Mouse (Mus musculus): ENCODE measurements around the gene Smco3. TPM values are rescaled to one million over a fixed set of nuclear protein-coding genes. Genes with fewer than 3 reads are reported as not detected.
"Not testable (repeated sequence)": the region's sequence is repeated elsewhere in the genome, so short reads cannot be mapped to it uniquely, and the experiment has no call there.

Gene Smco3
- polyA plus RNA-seq, 1 experiment, result not detected

DNA sequence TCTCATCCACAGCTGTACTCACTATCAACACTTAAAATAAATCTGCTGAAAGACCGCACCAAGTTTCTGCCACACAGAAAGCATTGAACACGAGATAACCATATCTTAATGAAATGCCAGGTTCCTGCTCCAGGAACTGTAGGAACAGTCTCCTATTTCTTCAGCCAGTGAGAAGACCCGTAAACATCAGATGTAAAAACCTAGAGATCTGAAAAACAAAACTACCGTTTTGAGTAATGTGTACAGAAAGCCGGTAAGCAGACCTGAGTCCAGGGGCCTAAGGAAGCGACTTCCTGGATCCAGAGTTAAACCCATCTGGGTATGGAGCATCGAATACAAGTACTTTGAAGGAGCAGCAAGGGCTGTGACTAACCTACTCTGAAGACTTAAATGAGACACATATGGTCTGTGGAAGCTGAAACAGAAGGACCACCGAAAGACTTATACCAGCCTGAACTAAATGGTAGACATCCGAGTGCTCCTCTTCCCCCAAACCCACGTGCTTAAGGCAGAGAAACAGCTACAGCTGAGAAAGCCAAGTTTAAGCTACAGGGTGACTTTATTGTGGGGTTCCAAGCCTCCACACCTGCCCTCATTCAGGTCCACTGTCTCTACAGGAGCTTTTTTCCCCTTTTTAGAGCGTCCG is 32.0 kb downstream of the Smco3 start:
- TF ChIP-seq POLR2A (IDR thresholded peaks at IDR 0.05; ENCODE audit: low read depth, low read length) (no peak), CTCF (IDR thresholded peaks at IDR 0.05; ENCODE audit: extremely low read depth, insufficient read length, insufficient replicate concordance, low read depth, low read length) (no peak)
- 4% methylated on average over 12 of the region's 12 CpGs for WGBS

DNA sequence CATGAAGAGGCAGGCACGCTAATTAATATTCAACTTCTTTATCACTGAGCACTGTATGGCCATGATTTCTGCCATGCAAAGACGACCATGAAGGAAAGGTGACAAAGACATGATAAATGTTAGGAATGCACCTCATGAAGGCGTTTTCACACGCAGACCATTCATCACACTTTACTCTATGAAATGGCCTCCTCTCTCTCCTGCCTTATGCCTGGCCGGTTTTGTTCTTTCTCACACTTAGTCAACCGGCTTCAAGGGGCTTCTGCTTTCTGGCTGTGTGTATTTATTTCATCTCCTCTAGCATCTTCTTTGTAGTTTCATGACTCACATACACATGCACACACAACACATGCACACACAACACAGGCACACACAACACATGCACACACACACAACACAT is 34.0 kb downstream of the Smco3 start:
- TF ChIP-seq CTCF (IDR thresholded peaks at IDR 0.05; ENCODE audit: extremely low read depth, insufficient read length, insufficient replicate concordance, low read depth, low read length) (no peak), POLR2A (IDR thresholded peaks at IDR 0.05; ENCODE audit: low read depth, low read length) (no peak)
- H3K36me3 ChIP-seq (ENCODE audit: control insufficient read depth, insufficient read depth, low read length), result no peaks in the 10 kb centered on the region
- no peak overlapping the region for H3K27ac ChIP-seq (ENCODE audit: insufficient read depth, low read depth, low read length)
- H3K4me1 ChIP-seq (ENCODE audit: control insufficient read depth, insufficient read depth, insufficient read length, low read length), result peaks cover 4% of the 10 kb centered on the region; the same call in 1 of the 2 replicates
- no peak overlapping the region for H3K4me3 ChIP-seq (ENCODE audit: low read depth, low read length)
- 81% methylated on average over 6 of the region's 6 CpGs for WGBS
- no peaks in the 10 kb centered on the region for H3K27me3 ChIP-seq (ENCODE audit: control insufficient read depth, insufficient read depth, low read length)

More for the DNA sequence above, 32.0 kb downstream of the Smco3 start:
- H3K4me1 ChIP-seq (ENCODE audit: control insufficient read depth, insufficient read depth, insufficient read length, low read length), result peaks cover 6% of the 10 kb centered on the region; the same call in 1 of the 2 replicates
- no peaks in the 10 kb centered on the region for H3K27me3 ChIP-seq (ENCODE audit: control insufficient read depth, insufficient read depth, low read length)
- no peaks in the 10 kb centered on the region for H3K36me3 ChIP-seq (ENCODE audit: control insufficient read depth, insufficient read depth, low read length)
- peak overlapping the region; percentile 67 for H3K4me3 ChIP-seq (ENCODE audit: low read depth, low read length)
- H3K27ac ChIP-seq (ENCODE audit: insufficient read depth, low read depth, low read length), result peak overlapping the region; percentile 99

DNA sequence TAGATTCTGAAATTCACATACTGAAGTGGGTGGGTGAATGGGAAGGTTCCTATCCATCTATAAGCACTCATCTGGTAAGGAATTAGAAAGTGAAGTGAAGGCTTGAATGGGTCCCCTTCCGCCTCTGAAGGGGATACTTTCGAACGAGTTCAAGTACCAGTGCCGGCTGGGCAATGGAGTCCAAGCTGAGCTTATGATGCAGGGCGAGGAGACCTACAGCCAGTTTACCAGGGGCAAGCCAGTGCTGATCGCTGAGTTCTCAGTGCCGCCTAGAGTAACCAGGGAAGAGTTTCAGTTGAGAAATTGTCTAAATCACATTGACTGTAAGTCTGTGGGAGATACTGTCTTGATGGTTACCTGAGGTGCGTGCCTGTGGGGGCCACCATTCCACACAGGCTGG is 34.5 kb downstream of the Smco3 start:
- Histone ChIP-seq H3K4me3 (ENCODE audit: low read depth, low read length) (no peak overlapping the region), H3K4me1 (ENCODE audit: control insufficient read depth, insufficient read depth, insufficient read length, low read length) (peaks cover 4% of the 10 kb centered on the region; the same call in 1 of the 2 replicates), H3K27ac (ENCODE audit: insufficient read depth, low read depth, low read length) (no peak overlapping the region), H3K27me3 (ENCODE audit: control insufficient read depth, insufficient read depth, low read length) (no peaks in the 10 kb centered on the region), H3K36me3 (ENCODE audit: control insufficient read depth, insufficient read depth, low read length) (no peaks in the 10 kb centered on the region)
- TF ChIP-seq POLR2A (IDR thresholded peaks at IDR 0.05; ENCODE audit: low read depth, low read length), result no peak
- no peak for TF ChIP-seq CTCF (IDR thresholded peaks at IDR 0.05; ENCODE audit: extremely low read depth, insufficient read length, insufficient replicate concordance, low read depth, low read length)
- WGBS, result 94% methylated on average over 8 of the region's 8 CpGs

DNA sequence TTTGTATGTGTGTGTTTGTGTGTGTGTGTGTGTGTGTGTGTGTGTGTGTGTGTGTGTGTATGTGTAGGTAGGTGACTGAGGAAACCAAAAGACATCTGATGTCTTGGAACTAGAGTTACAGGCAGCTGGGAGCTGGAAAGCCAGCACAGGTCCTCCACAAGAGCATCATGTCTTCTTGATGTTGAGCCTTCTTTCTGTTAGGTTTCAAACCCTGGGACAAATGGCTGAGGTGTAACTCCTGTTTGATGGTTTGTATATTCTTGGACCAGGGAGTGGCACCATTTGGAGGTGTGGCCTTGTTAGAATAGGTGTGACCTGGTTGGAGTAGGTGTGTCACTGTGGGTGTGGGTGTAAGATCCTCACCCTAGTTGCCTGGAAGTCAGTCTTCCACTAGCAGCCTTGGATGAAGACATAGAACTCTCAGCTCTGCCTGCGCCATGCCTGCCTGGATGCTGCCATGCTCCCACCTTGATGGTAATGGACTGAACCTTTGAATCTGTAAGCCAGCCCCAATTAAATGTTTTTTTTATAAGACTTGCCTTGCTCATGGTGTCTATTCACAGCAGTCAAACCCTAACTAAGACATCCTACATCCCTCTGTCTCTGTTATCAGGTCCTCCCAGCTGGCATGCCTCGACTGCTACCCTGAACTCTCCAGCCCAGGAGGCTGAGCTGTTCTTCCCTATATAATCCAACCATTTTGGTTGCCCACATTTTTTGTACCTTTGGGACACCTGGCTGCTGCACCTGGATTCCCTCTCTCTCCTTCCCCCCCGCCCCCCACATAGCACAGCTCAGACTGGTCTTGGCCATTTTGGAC is 37.2 kb downstream of the Smco3 start:
- H3K27me3 ChIP-seq (ENCODE audit: control insufficient read depth, insufficient read depth, low read length); H3K36me3 ChIP-seq (ENCODE audit: control insufficient read depth, insufficient read depth, low read length); H3K4me3 ChIP-seq (ENCODE audit: low read depth, low read length); H3K4me1 ChIP-seq (ENCODE audit: control insufficient read depth, insufficient read depth, insufficient read length, low read length); H3K27ac ChIP-seq (ENCODE audit: insufficient read depth, low read depth, low read length): not testable (repeated sequence)
- 83% methylated on average over 3 of the region's 3 CpGs for WGBS

DNA sequence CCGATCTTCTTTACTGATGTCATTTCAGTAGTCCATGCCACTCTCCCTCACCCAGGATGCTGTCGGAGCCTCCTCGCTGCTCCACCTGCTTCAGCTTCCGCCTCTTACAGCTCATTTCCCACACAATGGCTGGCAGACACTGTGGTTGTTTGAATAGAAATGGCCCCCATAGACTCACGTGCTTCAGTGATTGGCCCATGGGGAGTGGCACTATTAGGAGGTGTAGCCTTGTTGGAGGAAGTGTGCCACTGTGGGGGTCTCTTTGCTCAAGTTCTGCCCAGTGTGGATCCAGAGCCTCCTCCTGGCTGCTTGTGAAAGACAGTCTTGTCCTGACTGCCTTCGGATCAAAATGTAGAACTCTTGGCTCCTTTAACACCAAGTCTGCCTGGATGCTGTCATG is 39.4 kb downstream of the Smco3 start:
- Histone ChIP-seq H3K4me3 (ENCODE audit: low read depth, low read length) (no peak overlapping the region), H3K27me3 (ENCODE audit: control insufficient read depth, insufficient read depth, low read length) (no peaks in the 10 kb centered on the region), H3K36me3 (ENCODE audit: control insufficient read depth, insufficient read depth, low read length) (no peaks in the 10 kb centered on the region), H3K4me1 (ENCODE audit: control insufficient read depth, insufficient read depth, insufficient read length, low read length) (peaks cover 3% of the 10 kb centered on the region; the same call in 1 of the 2 replicates), H3K27ac (ENCODE audit: insufficient read depth, low read depth, low read length) (no peak overlapping the region)
- TF ChIP-seq CTCF (IDR thresholded peaks at IDR 0.05; ENCODE audit: extremely low read depth, insufficient read length, insufficient replicate concordance, low read depth, low read length) (no peak), POLR2A (IDR thresholded peaks at IDR 0.05; ENCODE audit: low read depth, low read length) (no peak)
- WGBS, result 69% methylated on average over 6 of the region's 6 CpGs

DNA sequence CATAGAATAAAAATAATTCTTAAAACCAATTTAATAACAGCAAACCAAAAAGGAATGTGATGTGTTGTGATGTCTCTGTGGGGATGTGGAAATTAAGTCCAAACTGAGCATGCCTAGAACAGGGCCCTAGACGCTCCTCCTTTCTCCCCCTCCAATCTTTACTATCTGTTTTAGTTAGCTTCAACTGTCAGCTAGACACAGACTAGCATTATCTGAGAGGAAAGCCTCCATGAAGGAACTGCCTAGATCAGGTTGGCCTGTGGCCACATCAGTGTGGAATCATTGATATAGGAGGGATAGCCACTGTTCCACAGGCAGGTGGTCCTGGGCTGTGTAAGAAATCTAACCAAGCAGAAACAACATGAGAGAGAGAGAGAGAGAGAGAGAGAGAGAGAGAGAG is 40.1 kb downstream of the Smco3 start:
- H3K4me3 ChIP-seq (ENCODE audit: low read depth, low read length), result no peak overlapping the region
- no peak overlapping the region for H3K27ac ChIP-seq (ENCODE audit: insufficient read depth, low read depth, low read length)
- WGBS, result 81% methylated on average over 1 of the region's 1 CpGs
- peaks cover 3% of the 10 kb centered on the region; the same call in 1 of the 2 replicates for H3K4me1 ChIP-seq (ENCODE audit: control insufficient read depth, insufficient read depth, insufficient read length, low read length)
- TF ChIP-seq POLR2A (IDR thresholded peaks at IDR 0.05; ENCODE audit: low read depth, low read length) (no peak), CTCF (IDR thresholded peaks at IDR 0.05; ENCODE audit: extremely low read depth, insufficient read length, insufficient replicate concordance, low read depth, low read length) (no peak)
- no peaks in the 10 kb centered on the region for H3K36me3 ChIP-seq (ENCODE audit: control insufficient read depth, insufficient read depth, low read length)
- H3K27me3 ChIP-seq (ENCODE audit: control insufficient read depth, insufficient read depth, low read length), result no peaks in the 10 kb centered on the region

DNA sequence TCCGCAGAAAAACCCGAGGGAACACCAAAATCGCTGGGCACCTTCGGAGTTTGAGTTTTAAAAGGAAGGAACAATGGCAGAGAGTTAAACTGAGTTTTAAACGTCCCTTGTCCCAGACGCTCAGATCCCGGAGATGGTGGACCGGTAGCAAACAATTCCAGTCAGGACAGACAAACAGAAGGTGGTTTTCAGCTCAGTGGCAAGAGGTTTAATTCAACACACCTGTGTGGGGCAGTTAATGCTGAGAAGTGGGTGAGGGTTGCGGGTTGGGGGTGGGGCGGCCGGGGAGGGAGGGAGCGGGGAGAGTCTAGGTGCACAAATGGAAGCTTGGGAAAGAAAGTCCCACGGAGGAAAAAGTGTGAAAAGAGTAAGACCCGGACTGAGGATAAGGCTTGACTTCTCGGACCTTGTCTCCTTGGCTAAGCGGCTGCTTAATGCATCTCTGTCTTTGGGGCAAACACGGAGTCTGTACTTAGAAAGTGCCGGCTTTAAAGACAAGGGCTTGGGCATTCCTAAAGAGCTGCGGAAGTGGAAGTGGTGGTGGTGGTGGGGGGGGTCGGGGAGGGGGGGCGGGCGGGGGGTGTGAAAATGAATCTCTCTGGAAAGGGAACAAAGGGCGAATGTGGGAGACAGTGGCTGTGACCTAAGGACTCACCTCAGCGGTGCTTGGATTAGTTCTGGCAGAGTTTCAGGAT is 41.3 kb downstream of the Smco3 start:
- Histone ChIP-seq H3K4me1 (ENCODE audit: control insufficient read depth, insufficient read depth, insufficient read length, low read length) (peaks cover 3% of the 10 kb centered on the region; the same call in 1 of the 2 replicates), H3K27me3 (ENCODE audit: control insufficient read depth, insufficient read depth, low read length) (no peaks in the 10 kb centered on the region), H3K4me3 (ENCODE audit: low read depth, low read length) (peak overlapping the region; percentile 54), H3K27ac (ENCODE audit: insufficient read depth, low read depth, low read length) (0 out of 2 replicates have a peak overlapping the region, but pooled peaks have one; percentile 2), H3K36me3 (ENCODE audit: control insufficient read depth, insufficient read depth, low read length) (no peaks in the 10 kb centered on the region)
- WGBS, result 1% methylated on average over 24 of the region's 24 CpGs
- TF ChIP-seq POLR2A (IDR thresholded peaks at IDR 0.05; ENCODE audit: low read depth, low read length) (no peak), CTCF (IDR thresholded peaks at IDR 0.05; ENCODE audit: extremely low read depth, insufficient read length, insufficient replicate concordance, low read depth, low read length) (no peak)

Data from small intestine, adult 2 months (tissue).